In genomic region chr2:153404882-153405281, GRCm38 (mm10) we compare ENCODE assay signal across 25 mouse cellular contexts. TPM values are rescaled to one million over a fixed set of nuclear protein-coding genes. Genes with fewer than 3 reads are reported as not detected.
DNase-seq lines count a peak whose midpoint lies in the region; ATAC-seq and TF ChIP-seq lines count a peak whose summit lies in the region.
"Had no signal": no experiment of that assay in that cellular context is flagged by ENCODE, and none has a peak within 500 bp of the region (broad histone marks: within the 10 kb centered on the region; RNA-seq: fewer than 3 reads in every experiment).

No protein-coding gene starts in this region.

- H3K4me2 ChIP-seq in liver, embryonic 12.5 days: no peak overlapping the region
- H3K4me2 ChIP-seq in liver, embryonic 11.5 days: no peak overlapping the region
- H3K4me2 ChIP-seq in intestine, postnatal 0 days (replicated peaks; ENCODE audit: low read depth): no peak overlapping the region
- H3K4me2 ChIP-seq in stomach, embryonic 14.5 days (replicated peaks; ENCODE audit: low read depth, low read length): no peak overlapping the region
- H3K4me2 ChIP-seq in midbrain, embryonic 13.5 days (replicated peaks): no peak overlapping the region
- no peak overlapping the region for H3K4me2 ChIP-seq in hindbrain, embryonic 16.5 days (ENCODE audit: low read length)
- H3K4me2 ChIP-seq: forebrain, embryonic 13.5 days; hindbrain, embryonic 15.5 days; limb, embryonic 12.5 days; liver, embryonic 13.5 days; midbrain, embryonic 15.5 days had no signal

- H3K36me3 ChIP-seq in liver, embryonic 12.5 days: peaks cover 75% of the 10 kb centered on the region
- peaks cover 31% of the 10 kb centered on the region for H3K36me3 ChIP-seq in liver, embryonic 11.5 days (ENCODE audit: control insufficient read depth, insufficient read depth, low read length)
- peaks cover 0 to 5% of the 10 kb centered on the region in 2 experiments; a peak in 2 of 4 replicates for H3K36me3 ChIP-seq in MEL (ENCODE audit: control insufficient read depth in 1 of 2, insufficient read depth in 2 of 2, low read length in 2 of 2)
- H3K36me3 ChIP-seq in intestine, postnatal 0 days (ENCODE audit: control insufficient read depth, insufficient read depth): peaks cover 54% of the 10 kb centered on the region
- H3K36me3 ChIP-seq in stomach, embryonic 14.5 days (ENCODE audit: control insufficient read depth, insufficient read depth, low read length): peaks cover 42% of the 10 kb centered on the region
- H3K36me3 ChIP-seq in midbrain, embryonic 13.5 days: peaks cover 70% of the 10 kb centered on the region
- peaks cover 32% of the 10 kb centered on the region for H3K36me3 ChIP-seq in hindbrain, embryonic 16.5 days (ENCODE audit: control insufficient read depth, insufficient read depth, low read length)
- no peaks in the 10 kb centered on the region for H3K36me3 ChIP-seq in heart, adult 2 months (ENCODE audit: control insufficient read depth, insufficient read depth, low read length)

- no peak for TF ChIP-seq POLR2A in MEL (IDR thresholded peaks at IDR 0.05; ENCODE audit: control insufficient read depth in 1 of 2, insufficient read depth in 1 of 2, low read depth in 1 of 2, low read length in 2 of 2, poor library complexity in 1 of 2)
- no peak for TF ChIP-seq POLR2A in heart, adult 2 months (IDR thresholded peaks at IDR 0.05; ENCODE audit: insufficient read depth, low read depth, low read length)

- H3K4me1 ChIP-seq in liver, embryonic 12.5 days: peaks cover 14% of the 10 kb centered on the region
- no peaks in the 10 kb centered on the region for H3K4me1 ChIP-seq in liver, embryonic 11.5 days (replicated peaks; ENCODE audit: control insufficient read depth, insufficient read depth, low read length)
- no peaks in the 10 kb centered on the region for H3K4me1 ChIP-seq in MEL (ENCODE audit: control insufficient read depth in 1 of 2, insufficient read depth in 2 of 2, low read length in 2 of 2)
- H3K4me1 ChIP-seq in intestine, postnatal 0 days (replicated peaks; ENCODE audit: control insufficient read depth, insufficient read depth, low read length): no peaks in the 10 kb centered on the region
- no peaks in the 10 kb centered on the region for H3K4me1 ChIP-seq in stomach, embryonic 14.5 days (ENCODE audit: control insufficient read depth, insufficient read depth, low read length)
- no peaks in the 10 kb centered on the region for H3K4me1 ChIP-seq in midbrain, embryonic 13.5 days (replicated peaks)
- H3K4me1 ChIP-seq in hindbrain, embryonic 16.5 days (ENCODE audit: control insufficient read depth, insufficient read depth, low read depth, low read length): no peaks in the 10 kb centered on the region
- no peaks in the 10 kb centered on the region; the same call in 1 of the 2 replicates for H3K4me1 ChIP-seq in heart, adult 2 months (ENCODE audit: control insufficient read depth, insufficient read depth, low read length)
- H3K4me1 ChIP-seq: forebrain, embryonic 13.5 days; hindbrain, embryonic 10.5 days; hindbrain, embryonic 15.5 days; limb, embryonic 12.5 days; midbrain, embryonic 15.5 days had no signal

- 73% methylated on average over 3 of the region's 3 CpGs for WGBS in liver, embryonic 12.5 days (ENCODE audit: insufficient replicate concordance)
- 70% methylated on average over 3 of the region's 3 CpGs for WGBS in liver, embryonic 11.5 days
- WGBS in intestine, postnatal 0 days: 31% methylated on average over 3 of the region's 3 CpGs
- WGBS in stomach, embryonic 14.5 days: 60% methylated on average over 3 of the region's 3 CpGs
- 95% methylated on average over 3 of the region's 3 CpGs for WGBS in midbrain, embryonic 13.5 days
- 96% methylated on average over 3 of the region's 3 CpGs for WGBS in hindbrain, embryonic 16.5 days
- WGBS in heart, adult 2 months: 83% methylated on average over 3 of the region's 3 CpGs

- TF ChIP-seq EP300 in MEL (IDR thresholded peaks at IDR 0.05; ENCODE audit: low read depth in 1 of 2, low read length in 2 of 2): no peak
- no peak for TF ChIP-seq EP300 in heart, adult 2 months (IDR thresholded peaks at IDR 0.05; ENCODE audit: insufficient read depth, low read depth, low read length)

- H3K9ac ChIP-seq in liver, embryonic 12.5 days: no peak overlapping the region
- H3K9ac ChIP-seq in liver, embryonic 11.5 days (ENCODE audit: low read depth, low read length): no peak overlapping the region
- no peak overlapping the region for H3K9ac ChIP-seq in MEL (ENCODE audit: control insufficient read depth, low read depth, low read length, poor library complexity, severe bottlenecking)
- no peak overlapping the region for H3K9ac ChIP-seq in intestine, postnatal 0 days (ENCODE audit: low read depth, low read length)
- H3K9ac ChIP-seq in stomach, embryonic 14.5 days (replicated peaks; ENCODE audit: low read depth, low read length): no peak overlapping the region
- H3K9ac ChIP-seq in midbrain, embryonic 13.5 days (replicated peaks): no peak overlapping the region
- H3K9ac ChIP-seq in hindbrain, embryonic 16.5 days (ENCODE audit: low read depth, low read length): no peak overlapping the region
- H3K9ac ChIP-seq in heart, adult 2 months (ENCODE audit: low read depth, low read length): no peak overlapping the region
- H3K9ac ChIP-seq: forebrain, embryonic 13.5 days; hindbrain, embryonic 15.5 days; limb, embryonic 12.5 days; liver, embryonic 13.5 days; midbrain, embryonic 15.5 days had no signal

- no peaks in the 10 kb centered on the region for H3K9me3 ChIP-seq in liver, embryonic 12.5 days (replicated peaks)
- no peaks in the 10 kb centered on the region for H3K9me3 ChIP-seq in liver, embryonic 11.5 days (ENCODE audit: control insufficient read depth, low read length)
- no peaks in the 10 kb centered on the region for H3K9me3 ChIP-seq in MEL (replicated peaks; ENCODE audit: insufficient read depth, low read length)
- no peaks in the 10 kb centered on the region for H3K9me3 ChIP-seq in intestine, postnatal 0 days (ENCODE audit: control insufficient read depth)
- H3K9me3 ChIP-seq in stomach, embryonic 14.5 days (ENCODE audit: control insufficient read depth, low read depth, low read length): no peaks in the 10 kb centered on the region
- H3K9me3 ChIP-seq in midbrain, embryonic 13.5 days: no peaks in the 10 kb centered on the region
- H3K9me3 ChIP-seq in hindbrain, embryonic 16.5 days (ENCODE audit: control insufficient read depth, low read length): no peaks in the 10 kb centered on the region
- H3K9me3 ChIP-seq: forebrain, embryonic 13.5 days; hindbrain, embryonic 10.5 days; hindbrain, embryonic 15.5 days; limb, embryonic 12.5 days; liver, embryonic 13.5 days; midbrain, embryonic 15.5 days had no signal

- intact Hi-C loops in heart, adult 2 months (cut with DNase I): no loop called here

- no peak for DNase-seq in liver, embryonic 11.5 days (ENCODE audit: low spot score)
- peak; percentile 16 for DNase-seq in MEL (ENCODE audit: low read depth, low spot score)
- no peak for DNase-seq in heart, adult 2 months
- DNase-seq: adrenal gland, adult 2 months; cerebellum, adult 11 months; cerebellum, adult 9-10 months; cerebellum, postnatal 36 days; gastrocnemius, postnatal 10 days; heart, postnatal 14 days; kidney, adult 18-20 months; liver, embryonic 13.5 days; lung, postnatal 14 days; right cerebral cortex, postnatal 25 days; thymus, postnatal 4 days had no signal

- no peak for TF ChIP-seq RAD21 in MEL (IDR thresholded peaks at IDR 0.05; ENCODE audit: low read depth, low read length)

- ATAC-seq in liver, embryonic 12.5 days: 0 out of 2 replicates have a peak, but pooled peaks have one; percentile 15
- no peak for ATAC-seq in liver, embryonic 11.5 days (replicated peaks; ENCODE audit: low FRiP score)
- ATAC-seq in intestine, postnatal 0 days: peak; percentile 74
- peak; percentile 75; the same call in 1 of the 2 replicates for ATAC-seq in stomach, embryonic 14.5 days (ENCODE audit: insufficient number of reproducible peaks, insufficient read depth, low FRiP score, low read depth)
- no peak for ATAC-seq in midbrain, embryonic 13.5 days
- ATAC-seq in hindbrain, embryonic 16.5 days: no peak
- ATAC-seq: forebrain, embryonic 13.5 days; midbrain, embryonic 15.5 days had no signal

- no peaks in the 10 kb centered on the region for H3K79me2 ChIP-seq in MEL (ENCODE audit: control insufficient read depth, insufficient read depth, low read length, poor library complexity)
- no peaks in the 10 kb centered on the region for H3K79me2 ChIP-seq in heart, adult 2 months (replicated peaks; ENCODE audit: control insufficient read depth, insufficient read depth, low read length)

- H3K27ac ChIP-seq in liver, embryonic 12.5 days: no peak overlapping the region
- no peak overlapping the region for H3K27ac ChIP-seq in liver, embryonic 11.5 days (ENCODE audit: low read depth, low read length)
- no peak overlapping the region for H3K27ac ChIP-seq in MEL (ENCODE audit: control insufficient read depth, low read depth, low read length)
- no peak overlapping the region for H3K27ac ChIP-seq in intestine, postnatal 0 days (ENCODE audit: low read depth, low read length)
- no peak overlapping the region for H3K27ac ChIP-seq in stomach, embryonic 14.5 days (ENCODE audit: low read length)
- no peak overlapping the region for H3K27ac ChIP-seq in midbrain, embryonic 13.5 days
- no peak overlapping the region for H3K27ac ChIP-seq in hindbrain, embryonic 16.5 days (ENCODE audit: low read depth, low read length)
- no peak overlapping the region for H3K27ac ChIP-seq in heart, adult 2 months
- H3K27ac ChIP-seq: forebrain, embryonic 13.5 days; hindbrain, embryonic 10.5 days; hindbrain, embryonic 15.5 days; left cerebral cortex, adult 2 months; limb, embryonic 12.5 days; liver, embryonic 13.5 days; midbrain, embryonic 15.5 days had no signal

- TF ChIP-seq CTCF in MEL (IDR thresholded peaks at IDR 0.05 in 2 of 3, conservative IDR thresholded peaks at IDR 0.05 in 1 of 3; ENCODE audit: control insufficient read depth in 1 of 3, insufficient read depth in 1 of 3, low read depth in 2 of 3, low read length in 3 of 3, poor library complexity in 1 of 3, severe bottlenecking in 1 of 3): no peak
- TF ChIP-seq CTCF in intestine, postnatal 0 days (IDR thresholded peaks at IDR 0.05; ENCODE audit: low read depth): no peak
- no peak for TF ChIP-seq CTCF in heart, adult 2 months (IDR thresholded peaks at IDR 0.05)

- H3K4me3 ChIP-seq in liver, embryonic 12.5 days: no peak overlapping the region
- H3K4me3 ChIP-seq in liver, embryonic 11.5 days (ENCODE audit: low read depth, low read length): no peak overlapping the region
- H3K4me3 ChIP-seq in MEL (ENCODE audit: control insufficient read depth in 1 of 2, insufficient read depth in 1 of 2, low read depth in 2 of 2, low read length in 2 of 2): no peak overlapping the region
- no peak overlapping the region for H3K4me3 ChIP-seq in intestine, postnatal 0 days (ENCODE audit: low read depth, low read length)
- H3K4me3 ChIP-seq in stomach, embryonic 14.5 days (ENCODE audit: low read depth, low read length): no peak overlapping the region
- H3K4me3 ChIP-seq in midbrain, embryonic 13.5 days (replicated peaks): no peak overlapping the region
- no peak overlapping the region for H3K4me3 ChIP-seq in hindbrain, embryonic 16.5 days (ENCODE audit: low read length)
- no peak overlapping the region for H3K4me3 ChIP-seq in heart, adult 2 months
- H3K4me3 ChIP-seq: forebrain, embryonic 13.5 days; hindbrain, embryonic 10.5 days; hindbrain, embryonic 15.5 days; left cerebral cortex, adult 2 months; limb, embryonic 12.5 days; liver, embryonic 13.5 days; midbrain, embryonic 15.5 days had no signal

- H3K27me3 ChIP-seq in liver, embryonic 12.5 days (replicated peaks): no peaks in the 10 kb centered on the region
- no peaks in the 10 kb centered on the region for H3K27me3 ChIP-seq in liver, embryonic 11.5 days (replicated peaks; ENCODE audit: control insufficient read depth, insufficient read depth, low read length)
- H3K27me3 ChIP-seq in MEL (ENCODE audit: control insufficient read depth in 1 of 2, insufficient read depth in 2 of 2, low read length in 2 of 2): no peaks in the 10 kb centered on the region
- no peaks in the 10 kb centered on the region for H3K27me3 ChIP-seq in intestine, postnatal 0 days (replicated peaks; ENCODE audit: control insufficient read depth, insufficient read depth, low read length)
- H3K27me3 ChIP-seq in stomach, embryonic 14.5 days (ENCODE audit: control insufficient read depth, insufficient read depth, low read length): no peaks in the 10 kb centered on the region
- no peaks in the 10 kb centered on the region for H3K27me3 ChIP-seq in midbrain, embryonic 13.5 days
- H3K27me3 ChIP-seq in hindbrain, embryonic 16.5 days (replicated peaks; ENCODE audit: control insufficient read depth, insufficient read depth, low read length): no peaks in the 10 kb centered on the region
- H3K27me3 ChIP-seq in heart, adult 2 months (ENCODE audit: control insufficient read depth, insufficient read depth, low read length): no peaks in the 10 kb centered on the region
- H3K27me3 ChIP-seq: forebrain, embryonic 13.5 days; hindbrain, embryonic 15.5 days; limb, embryonic 12.5 days; liver, embryonic 13.5 days; midbrain, embryonic 15.5 days had no signal

RNA-seq across cellular contexts. Expression of gene Asxl1, which starts 59.3 kb away (rescaled TPM):
- 12.2 and 12.5 TPM in 2 replicates for polyA plus RNA-seq in liver, embryonic 12.5 days (2016; fragmentation: Nextera tagmentation; extraction: Ambion mirVana)
- 13.6 and 15.1 TPM in 2 replicates for polyA plus RNA-seq in liver, embryonic 11.5 days (2014; fragmentation: Nextera tagmentation; extraction: Ambion mirVana)
- 15.2 and 20.6 TPM in 2 replicates for total RNA-seq in MEL (2012; rRNA removed)
- polyA plus RNA-seq in MEL (2012; ENCODE audit: insufficient read depth in 1 of 2, insufficient read length in 2 of 2, low read depth in 1 of 2, low replicate concordance in 2 of 2, missing spikeins in 1 of 2): 10 to 100 TPM in 1 of 2 experiments, not detected in 1; 35.5 TPM
- polyA plus RNA-seq in intestine, postnatal 0 days (2015; fragmentation: Nextera tagmentation; extraction: Ambion mirVana): 6.7 and 7.4 TPM in 2 replicates
- 14.7 and 16.3 TPM in 2 replicates for polyA plus RNA-seq in stomach, embryonic 14.5 days (2014; fragmentation: Nextera tagmentation; extraction: Ambion mirVana)
- polyA plus RNA-seq in midbrain, embryonic 13.5 days (2015; fragmentation: Nextera tagmentation; extraction: Ambion mirVana): 9.9 and 10.4 TPM in 2 replicates
- polyA plus RNA-seq in hindbrain, embryonic 16.5 days (2015; fragmentation: Nextera tagmentation; extraction: Ambion mirVana): 7.8 and 9.0 TPM in 2 replicates
- total RNA-seq in heart, adult 2 months (2021): 10 to 100 TPM; 17.7 to 21.2 TPM
- 8.0 and 12.3 TPM in 2 replicates for polyA plus RNA-seq in heart, adult 2 months (2012; rRNA removed)

Comparison
In these comparisons a context has a peak if more than half of its experiments do, and no peak if none do; other contexts are left out.
1. ATAC-seq: peak in liver, embryonic 12.5 days (single experiment), intestine, postnatal 0 days (single experiment) and stomach, embryonic 14.5 days (single experiment); none in liver, embryonic 11.5 days (single experiment), midbrain, embryonic 13.5 days (single experiment) and hindbrain, embryonic 16.5 days (single experiment).